Mouse (Mus musculus) right cerebral cortex, adult 18-20 months (tissue): ENCODE measurements around the gene Serp2.

Source experiments
- DNase-seq: peaks from one replicate; pipeline ENCODE4 v3.0.0; 2022; ENCODE audit warnings: mixed read lengths

Gene Serp2

DNA sequence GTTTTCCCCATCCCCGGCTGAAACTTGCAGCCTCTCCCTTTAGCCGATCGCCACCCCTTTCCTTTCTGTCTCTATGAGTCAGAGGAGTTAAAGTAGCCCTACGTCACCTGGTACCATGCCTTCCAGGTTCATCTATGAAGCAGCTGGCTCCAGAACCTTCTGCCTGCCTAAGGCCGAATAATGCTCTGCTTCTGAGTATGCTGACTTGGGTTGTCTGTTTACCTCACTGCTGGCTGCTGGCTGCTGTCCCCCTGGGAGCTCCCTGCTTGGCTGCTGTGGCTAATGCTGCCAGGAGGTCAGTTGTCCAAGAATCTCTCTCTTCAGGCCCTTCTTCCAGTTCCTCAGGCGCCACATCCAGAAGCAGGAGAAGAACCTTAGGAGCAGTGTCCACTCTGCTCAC is 30.2 kb downstream of the Serp2 start:
- DNase-seq: no peak

DNA sequence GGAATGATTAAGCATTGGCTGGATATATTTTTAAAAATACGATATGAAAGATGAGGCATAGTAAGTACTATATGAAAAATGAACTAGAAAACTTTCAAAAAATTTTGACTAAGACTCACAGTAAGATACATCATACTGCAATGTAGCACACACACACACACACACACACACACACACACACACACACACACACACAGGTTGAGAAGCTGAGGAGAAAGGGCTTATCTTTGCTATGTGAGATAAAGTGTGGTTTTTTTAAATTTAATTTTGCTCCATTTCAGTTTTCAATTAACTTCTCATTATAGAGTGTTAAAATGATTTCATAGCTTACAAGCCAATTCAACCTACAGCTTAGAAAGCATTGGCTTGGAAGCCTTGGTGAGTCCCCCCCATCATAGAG is 33.3 kb downstream of the Serp2 start:
- DNase-seq: no peak

DNA sequence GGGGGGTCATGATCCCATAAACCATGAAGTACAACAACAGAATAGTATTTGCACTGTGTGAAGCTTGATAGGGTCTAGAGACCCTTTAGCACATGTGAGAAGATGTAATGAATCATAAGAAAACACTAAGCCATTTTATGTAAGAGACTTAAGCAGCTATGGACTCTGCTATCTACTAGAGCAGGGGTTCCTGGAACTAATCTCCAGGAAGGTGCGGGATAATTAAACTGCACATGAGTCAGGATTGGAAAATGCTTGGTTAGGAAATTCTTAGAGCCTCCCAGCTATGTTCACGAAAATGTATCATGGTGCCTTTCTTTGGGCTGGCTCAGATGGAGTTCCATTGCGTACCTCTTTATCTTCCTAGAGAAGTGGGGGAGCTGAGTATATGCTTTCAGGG is 35.4 kb downstream of the Serp2 start:
- DNase-seq: no peak

DNA sequence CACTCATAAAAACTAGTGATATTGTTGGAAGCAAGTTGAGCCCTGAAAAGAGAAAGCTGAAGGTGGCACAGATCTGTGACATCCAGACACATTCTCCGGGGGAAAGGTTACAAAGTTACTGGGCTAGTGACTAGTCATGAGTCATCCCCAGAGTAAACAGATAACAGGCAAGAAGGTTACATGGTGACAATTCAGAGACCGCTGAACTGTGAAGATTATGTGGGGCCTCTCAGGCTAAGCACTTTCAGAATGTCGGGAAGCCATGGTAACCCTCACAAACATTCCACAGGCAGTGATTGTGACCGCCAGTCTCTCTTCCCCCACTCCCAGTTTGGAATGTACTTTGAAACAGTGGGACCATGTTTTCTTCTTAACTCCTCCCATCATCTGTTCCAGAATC is 36.1 kb downstream of the Serp2 start:
- no peak for DNase-seq

DNA sequence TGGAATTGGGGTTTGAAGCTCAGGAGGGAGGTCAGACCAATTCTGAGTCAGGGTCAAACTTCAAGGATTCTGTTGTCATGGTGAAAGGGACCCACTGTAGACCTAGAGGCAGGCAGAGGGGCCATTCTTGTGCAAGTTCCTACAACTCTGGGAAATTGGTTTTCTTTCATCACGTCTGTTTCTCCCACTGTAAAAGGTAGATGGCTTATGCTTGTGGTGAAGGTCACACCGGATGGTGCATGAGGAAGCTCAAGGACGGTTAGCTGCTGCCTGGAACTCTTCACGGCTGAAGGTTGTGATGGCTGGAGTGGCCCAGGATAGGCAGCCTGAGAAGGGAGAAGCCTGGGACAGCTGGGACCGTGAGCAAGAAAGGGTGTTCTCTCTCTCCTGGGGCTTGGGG is 38.5 kb downstream of the Serp2 start:
- no peak for DNase-seq

DNA sequence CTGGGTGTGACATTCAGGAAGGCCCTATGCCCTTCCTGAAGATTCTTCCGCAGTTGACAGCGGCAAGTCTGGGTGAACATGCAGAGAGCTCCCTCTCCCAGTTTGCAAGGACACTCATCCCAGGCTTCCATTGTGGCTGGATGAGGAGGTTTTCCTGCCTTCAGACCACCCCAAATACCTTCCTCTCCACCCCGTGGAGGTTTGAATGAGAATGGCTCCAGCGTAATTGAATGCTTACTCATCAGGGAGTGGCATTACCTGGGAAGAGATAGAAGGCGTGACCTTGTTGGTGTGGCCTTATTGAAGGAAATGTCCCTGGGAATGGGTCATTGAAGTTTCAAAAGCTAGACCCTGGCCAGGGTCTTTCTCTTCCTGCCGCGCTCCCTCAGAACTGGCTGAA is 41.1 kb downstream of the Serp2 start:
- DNase-seq: no peak

DNA sequence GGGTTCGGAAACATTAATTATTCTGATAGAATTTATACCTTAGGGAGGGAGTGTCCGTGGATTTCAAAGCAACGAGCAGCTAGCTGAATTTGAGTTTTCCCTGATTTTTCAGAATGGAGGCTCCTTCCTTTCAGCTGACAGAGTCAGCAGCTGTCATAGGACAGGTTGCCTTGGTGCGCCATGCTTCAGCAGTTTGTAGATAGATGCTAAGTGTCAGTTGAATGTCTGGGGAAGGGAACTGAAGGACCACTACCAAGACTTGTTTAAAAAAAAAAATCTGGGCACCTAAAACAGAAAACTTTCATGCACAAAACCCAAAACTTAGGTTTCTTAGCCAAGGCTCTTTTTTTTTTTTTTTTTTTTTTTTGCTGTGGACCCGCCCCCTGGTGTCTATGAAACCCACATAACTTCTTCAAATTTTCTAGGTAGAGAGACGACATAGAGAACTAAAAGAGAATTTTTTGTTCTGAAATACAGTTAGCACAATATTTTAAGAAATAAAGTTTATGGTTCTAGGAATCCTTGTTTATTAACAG is 42.6 kb downstream of the Serp2 start:
- DNase-seq: no peak

DNA sequence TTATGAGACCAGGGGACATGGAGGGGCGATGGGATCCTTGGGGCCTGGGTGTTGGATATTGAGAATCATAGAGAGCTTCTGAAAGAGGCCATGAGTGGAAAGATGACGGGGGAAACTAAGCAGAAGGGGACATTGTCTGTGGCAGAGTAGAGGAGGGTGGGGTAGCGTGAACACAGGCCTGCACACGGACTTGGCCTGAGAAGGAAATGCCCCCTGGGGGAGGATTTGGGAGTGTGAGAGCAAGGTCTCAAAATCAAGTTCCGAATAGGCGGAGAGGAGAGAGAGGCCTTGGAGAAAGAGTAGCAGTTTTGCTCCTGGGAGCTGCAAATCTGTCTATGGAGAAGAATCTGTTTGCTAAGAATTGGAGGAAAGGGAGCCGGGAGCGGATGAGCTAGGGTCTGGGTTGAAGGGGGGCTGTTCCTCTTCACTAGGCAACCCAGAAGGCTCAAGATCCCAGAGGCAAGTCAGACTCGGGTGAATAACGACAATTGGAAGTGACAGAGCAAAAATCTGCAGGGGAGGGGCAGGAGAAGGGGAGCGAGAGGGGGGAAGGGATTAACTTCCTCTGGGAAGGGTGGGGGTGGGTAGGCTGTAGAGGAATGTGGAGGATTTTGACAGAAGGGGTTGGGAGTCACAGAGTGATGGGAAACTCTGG is 43.2 kb downstream of the Serp2 start:
- DNase-seq: no peak

DNA sequence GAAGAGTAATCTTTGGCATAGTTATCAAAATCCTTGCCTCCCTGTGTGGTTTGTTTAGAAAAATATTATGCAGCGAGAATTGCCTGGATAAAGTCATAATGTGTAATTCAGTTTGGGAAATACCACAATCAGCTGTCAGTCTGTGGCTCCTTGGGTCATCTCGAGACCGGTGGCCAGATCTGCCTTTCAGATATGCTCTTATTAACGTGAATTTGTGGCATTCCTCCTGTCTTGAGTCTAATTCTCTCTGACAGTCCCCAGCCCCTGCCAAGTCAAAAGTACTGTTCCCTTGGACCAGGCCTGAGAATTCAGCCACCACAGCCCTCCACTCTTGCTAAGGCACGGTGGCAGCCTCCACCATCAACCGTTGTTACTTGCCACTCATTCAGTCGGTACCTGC is 44.7 kb downstream of the Serp2 start:
- DNase-seq: no peak

DNA sequence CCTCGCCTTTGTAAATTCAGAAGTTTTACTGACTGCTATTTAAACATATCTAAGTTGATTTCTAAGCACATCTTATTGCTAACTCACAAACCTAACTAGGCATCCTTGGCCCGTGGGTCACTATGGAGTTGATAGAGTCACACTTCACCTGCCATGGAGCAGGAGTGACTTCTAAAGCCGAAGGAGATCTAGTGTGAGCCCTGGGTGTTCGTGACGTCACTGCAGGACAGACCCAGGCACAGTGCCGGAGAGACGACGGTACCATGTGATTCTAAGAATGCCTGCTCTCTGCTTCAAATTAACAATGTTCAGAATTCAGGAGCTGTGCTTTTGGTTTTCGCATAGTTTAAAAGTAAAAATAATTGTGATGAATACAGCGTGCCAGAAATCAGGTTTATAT is 48.0 kb downstream of the Serp2 start:
- DNase-seq: peak; percentile 36

DNA sequence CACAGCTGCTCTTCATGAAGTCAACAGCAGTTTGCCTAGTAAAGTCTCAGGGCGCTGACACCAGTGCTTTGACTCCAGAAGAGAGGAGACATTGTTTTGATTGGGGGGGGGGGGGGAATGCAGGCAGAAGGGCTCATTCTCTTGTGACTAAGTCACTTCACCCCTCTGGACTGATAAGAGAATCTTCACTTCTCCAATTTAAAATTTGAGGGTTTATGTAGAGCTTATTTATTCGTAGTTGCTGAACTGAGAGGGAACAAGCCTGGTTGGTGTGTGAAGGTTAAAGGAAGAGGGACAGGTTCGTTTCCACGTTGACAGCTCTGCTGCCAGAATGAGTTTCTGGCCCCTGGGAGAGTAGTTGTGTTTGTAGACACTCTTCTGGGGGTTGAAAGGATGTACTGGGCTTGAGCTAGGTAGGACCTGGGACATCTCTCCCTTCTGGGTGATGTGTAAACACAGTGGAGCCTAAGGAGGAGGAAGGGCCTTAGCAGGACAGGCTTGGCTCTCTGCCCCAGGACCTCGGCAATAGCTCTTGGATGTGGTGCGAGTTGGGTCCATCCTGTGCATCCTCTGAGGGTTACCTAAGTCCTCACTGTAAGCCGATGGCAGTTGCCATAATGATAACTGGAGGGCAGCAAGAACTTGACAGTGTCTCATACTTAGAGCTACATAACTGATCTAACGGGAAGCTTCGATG is 48.7 kb downstream of the Serp2 start:
- DNase-seq: no peak

DNA sequence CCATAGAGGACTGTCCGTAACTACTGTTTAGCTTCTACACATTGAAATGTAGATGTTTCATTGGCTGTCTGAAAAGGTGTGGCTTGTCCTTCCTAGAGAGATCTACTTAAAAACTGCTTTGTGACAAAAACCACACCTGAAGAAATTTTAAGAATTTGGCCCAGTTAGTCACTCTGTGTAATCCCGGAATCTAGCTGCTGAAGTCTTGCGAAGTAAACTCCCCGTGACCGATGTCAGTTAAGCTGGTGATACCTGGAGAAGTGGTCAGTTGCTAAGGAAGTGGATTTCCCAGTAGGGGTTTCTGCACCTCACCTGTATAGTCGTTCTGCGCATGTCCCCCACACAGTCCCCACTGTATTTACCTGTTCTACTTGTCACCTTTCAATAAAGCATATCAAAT is 49.3 kb downstream of the Serp2 start:
- DNase-seq: no peak

DNA sequence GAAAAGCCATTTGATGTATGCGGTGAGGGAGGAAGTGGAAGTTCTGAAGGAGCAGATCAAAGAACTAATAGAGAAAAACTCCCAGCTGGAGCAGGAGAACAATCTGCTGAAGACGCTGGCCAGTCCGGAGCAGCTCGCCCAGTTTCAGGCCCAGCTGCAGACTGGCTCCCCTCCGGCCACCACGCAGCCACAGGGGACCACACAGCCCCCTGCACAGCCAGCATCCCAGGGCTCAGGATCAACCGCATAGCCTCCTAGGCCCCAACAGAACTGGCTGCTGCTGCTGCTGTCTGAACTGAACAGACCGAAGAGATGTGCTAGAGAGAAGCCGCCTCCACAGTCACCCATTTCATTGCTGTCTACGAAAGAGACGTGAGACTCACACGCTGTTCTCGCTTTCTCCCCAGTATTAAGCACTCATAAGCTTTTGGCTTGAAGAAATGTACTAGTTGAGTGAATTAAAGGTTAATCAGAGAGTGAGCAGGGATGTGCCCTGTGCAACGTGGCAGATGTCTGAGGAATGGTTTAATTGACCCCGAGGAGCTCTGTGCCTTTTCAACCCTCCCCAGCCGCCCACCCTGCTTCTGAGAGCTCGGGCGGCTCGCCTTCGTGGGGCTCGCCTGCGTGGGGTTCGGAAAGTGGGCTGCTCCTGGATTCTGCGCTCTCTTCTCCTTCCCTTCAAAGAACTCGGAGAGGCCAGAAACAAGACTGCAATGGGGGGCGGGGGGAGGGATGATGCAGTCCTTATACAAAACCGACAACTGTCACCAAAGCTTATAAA is 50.1 kb downstream of the Serp2 start:
- DNase-seq: no peak

DNA sequence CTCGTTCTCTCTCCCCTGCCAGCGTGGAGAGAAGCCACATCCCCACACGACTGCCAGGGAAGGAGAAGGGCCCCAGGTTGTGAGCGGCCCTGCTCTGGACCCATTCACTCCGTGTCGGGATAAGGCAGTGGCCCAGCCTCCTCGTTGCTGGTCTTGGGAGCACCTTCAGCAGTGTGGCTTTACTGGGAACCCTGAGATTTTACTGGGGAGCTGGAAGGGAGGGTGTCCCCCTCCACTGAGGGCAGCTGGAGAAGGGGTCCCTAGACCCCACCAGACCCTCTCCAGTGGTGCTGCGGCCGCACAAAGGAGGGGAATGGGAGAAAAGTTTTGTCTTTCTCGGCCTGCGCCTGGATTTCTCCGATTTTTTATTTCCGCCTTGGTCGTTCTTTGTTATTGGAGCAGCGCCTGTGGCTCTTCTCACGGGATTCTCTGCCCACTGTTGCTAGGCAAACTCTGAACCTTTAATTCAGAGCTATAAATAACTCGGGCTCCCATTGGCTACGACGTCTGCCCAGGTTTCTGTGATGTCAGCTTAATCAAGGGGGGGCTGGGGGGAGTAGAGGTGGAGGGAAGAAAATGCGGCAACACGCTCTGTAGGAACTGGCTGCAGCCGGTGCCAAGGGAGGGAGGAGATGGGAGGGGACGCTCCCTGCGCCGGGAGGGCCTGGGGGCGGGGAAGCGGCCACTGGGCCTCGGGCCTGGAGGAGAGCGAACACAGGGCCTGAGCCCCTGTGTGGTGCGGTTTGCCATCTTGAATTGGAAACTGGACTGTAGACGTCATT is 51.1 kb downstream of the Serp2 start:
- peak; percentile 86 for DNase-seq

DNA sequence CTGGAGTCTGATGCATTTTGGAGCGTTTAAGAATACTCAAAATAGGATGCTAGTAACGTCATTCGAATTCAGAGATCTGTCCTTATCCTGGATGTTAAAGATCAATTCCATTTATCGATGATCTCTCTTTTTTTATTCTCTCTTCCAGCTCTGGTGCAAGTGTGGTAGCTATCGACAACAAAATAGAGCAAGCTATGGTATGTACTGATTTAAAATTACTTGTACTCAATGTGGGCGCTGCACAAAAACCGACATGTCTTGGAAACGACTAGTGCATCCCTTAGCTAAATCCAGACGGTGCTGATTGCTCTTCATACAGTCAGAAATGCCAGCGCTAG is 51.6 kb downstream of the Serp2 start:
- no peak for DNase-seq

DNA sequence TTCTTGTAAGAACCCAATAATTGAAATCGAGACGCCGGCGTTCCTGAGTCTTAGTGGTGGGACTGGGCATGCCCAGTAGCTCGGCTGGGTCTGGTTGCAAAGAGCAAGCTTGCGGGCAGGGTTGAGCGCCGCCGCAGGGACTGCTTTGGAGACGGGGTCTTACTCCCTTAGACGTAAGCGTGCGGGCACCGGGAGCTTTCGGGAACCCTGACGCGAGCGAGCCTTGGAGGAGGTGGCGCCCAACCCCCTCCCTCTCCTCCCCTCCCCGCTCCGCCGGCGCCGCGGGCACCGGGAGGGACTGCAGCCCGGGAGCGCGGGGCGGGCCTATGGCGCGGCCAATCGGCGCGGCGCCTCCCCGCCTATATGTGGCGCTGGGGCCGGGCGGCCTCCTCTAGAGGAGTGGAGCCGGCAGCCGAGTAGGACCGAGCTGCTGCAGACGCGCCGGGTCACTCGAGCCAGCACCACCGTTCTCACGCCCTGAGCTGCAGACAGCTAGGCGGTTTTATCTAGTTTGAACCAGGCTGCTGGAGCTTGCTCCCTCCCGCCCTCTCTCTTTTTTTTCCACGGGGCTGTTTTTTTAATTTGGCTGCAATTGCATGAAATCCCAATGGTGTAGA is 52.5 kb downstream of the Serp2 start:
- DNase-seq: peak; percentile 94

DNA sequence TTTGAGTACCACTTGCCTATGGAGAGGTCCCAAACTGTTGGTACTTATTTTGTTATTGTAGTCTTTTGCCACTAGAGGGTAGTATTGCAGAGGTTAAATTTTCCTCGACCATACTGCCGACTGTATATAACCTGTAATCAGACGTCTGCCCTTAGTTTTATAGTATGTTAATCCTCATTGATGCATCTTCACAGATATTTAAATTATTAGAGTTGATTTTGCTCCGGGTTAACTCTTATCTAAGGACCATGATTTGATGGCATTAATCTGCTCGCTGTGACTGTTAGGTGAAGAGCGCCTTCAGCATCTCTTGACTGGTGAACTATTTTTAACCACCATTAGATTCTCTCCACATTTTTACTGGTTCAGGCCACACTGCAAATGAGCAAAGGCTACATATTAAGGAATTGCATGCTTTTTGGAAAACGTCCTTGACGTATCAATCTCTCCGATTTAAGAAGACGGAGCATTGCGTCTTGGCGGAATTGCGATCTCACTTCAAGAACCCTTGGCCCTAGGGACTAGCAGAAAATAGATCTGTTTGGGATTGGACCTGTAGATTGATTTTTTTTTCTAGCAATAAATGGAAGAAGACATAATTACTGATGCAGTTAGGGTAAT is 53.3 kb downstream of the Serp2 start:
- no peak for DNase-seq

DNA sequence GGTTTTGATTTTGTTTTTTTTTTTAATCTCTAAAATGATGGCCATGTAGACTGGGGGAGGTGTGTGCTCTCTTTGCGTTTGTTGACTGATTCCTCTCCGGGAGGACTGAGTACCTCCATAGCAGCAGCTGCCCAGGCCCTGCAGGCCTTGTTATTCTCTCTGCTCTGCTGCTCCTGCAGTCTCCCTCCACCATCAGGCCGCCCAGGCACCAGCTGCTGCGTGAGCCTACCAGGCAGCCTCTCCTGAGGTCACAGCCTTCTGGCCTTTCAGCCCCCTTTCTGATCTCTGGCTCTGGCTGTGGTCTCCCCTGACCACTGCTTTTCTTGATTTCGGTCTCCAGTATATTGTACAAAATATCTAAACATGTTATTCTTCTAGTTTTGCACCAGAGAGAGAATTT is 56.7 kb downstream of the Serp2 start:
- no peak for DNase-seq

DNA sequence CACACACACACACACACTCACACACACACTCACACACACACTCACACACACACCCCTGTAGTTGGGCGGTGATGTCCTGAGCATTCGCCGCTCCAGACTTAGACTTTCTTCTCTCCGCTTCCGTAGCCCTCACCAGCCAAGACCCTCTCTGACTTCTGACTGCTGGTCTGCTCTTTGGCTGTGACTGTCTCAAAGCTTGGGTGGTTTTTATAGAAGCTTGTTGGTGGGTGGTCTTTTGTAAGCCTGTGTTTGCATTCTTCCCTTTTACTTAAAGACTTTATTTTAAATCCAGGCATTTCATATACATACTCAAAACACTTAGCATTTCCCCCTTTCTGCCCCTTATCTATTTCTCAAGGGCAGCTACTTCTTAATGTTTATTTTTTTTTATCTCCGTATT is 57.2 kb downstream of the Serp2 start:
- no peak for DNase-seq

DNA sequence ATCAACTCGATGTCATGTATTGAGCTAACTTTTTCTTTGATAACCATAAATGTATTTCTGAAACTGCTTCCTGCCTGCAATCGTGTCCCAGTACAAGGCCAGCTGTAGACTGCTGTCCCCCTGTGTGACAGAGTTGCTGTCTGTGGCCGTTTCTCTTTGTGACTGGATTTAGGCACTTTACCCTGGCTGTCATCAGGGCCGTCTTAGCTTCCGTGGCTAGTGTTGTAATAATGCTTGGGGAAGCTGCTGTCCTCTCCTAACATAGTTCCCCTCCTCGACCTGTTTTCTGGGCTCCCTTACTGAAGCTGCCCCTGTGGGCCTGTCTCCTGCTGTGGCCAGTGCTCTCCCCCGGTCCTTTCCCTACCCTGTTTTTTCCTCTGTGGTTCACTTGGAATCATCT is 58.5 kb downstream of the Serp2 start:
- DNase-seq: no peak

DNA sequence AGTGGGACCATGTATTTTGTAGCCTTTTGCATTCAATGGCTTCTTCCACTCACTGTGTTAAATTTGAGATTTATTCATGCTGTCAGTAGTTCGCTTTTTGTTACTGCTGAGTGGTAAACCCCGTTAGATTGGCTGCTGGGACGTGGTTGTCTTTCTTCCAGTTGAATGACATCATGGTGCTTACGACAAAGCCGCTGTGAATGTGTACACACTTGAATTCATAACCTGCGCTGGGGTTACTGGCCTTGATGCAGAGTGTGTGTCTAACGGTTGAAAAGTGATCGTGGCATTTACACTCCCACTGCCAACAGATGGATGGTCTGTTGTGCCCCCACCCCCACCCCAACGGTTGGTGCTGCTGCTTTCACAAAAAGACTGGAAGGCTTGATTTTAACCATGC is 59.5 kb downstream of the Serp2 start:
- DNase-seq: no peak

DNA sequence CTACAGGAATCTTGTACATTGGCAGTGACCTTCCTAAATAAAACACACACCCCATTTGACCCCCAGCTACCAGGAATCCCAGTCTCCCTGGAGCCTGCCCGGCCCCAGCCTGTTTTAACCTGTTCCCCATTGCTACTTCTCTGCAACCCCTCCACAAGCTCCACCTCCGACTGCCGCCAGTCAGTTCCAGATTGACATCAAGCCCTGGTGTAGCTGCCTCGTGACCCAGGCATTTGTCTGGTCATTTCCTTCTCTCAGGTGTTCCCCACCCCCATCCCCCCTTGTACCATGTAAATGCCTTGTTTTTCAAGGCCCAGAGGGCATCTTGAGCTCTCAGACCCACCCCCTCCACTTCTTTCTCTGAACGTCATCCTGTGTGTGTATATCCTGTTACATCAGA is 61.7 kb downstream of the Serp2 start:
- no peak for DNase-seq
